Mouse (Mus musculus) central nervous system, embryonic 14 days (tissue): ENCODE results near the gene Sctr. TPM values are rescaled to one million over a fixed set of nuclear protein-coding genes. Genes with fewer than 3 reads are reported as not detected.

Source experiments
- polyA plus RNA-seq: library from polyadenylated mRNA; depleted of rRNA; stranded (reverse); fragments of >200 nt; gene quantifications from 2 replicates; pipeline ENCODE4 v1.2.3, GENCODE M21; 2012; rRNA removed

Gene Sctr
- 1.4 and 1.5 TPM in 2 replicates for polyA plus RNA-seq

DNA sequence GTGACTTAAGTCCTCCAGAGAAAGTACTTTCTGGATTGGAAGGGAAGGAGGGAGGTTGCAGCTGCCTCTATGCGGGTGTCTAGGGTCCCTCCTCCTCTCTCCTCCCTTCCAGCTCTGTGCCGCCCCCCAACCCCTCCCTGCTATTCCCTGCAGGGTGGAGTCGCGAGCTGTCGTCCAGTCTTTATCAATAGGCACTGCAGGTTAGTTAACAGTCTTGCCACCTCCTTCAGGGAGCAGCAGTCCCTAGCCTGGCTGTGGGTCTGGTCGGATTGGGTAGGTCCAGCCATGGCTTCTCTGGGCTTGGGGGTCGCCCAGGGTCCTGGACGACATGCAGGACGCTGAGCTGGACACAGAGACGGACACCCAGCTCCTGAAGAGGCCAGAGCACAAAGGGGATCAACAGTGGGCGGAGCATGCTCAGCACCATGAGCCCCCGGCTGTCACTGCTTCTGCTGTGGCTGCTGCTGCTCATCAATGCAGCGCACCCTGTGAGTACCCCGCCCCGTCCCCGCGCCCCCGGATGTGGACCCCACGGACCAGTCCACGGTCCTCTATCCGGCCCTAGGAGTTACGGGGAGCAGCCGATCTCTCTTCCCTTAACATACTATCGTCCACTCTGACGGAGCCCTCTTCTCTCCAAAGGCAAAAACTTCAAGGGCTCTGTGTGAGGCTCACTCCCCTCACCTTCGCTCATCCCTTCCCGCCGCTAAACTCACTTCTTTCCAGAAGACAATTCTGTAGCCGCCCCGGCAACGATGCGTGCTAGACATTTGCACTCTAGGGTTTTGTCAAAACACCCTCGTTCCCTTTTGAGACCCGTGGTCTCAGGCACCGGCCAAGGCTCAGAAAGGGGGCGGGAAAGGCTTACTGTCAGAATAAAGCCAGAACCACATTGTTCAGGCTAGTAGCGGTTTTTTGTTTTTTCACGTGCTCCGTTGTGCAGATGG is at the start of gene Sctr:
Gene Sctr (plus strand): TSS at position 51 of the 947 bp plus-strand sequence.

GRCm38 (mm10) chr1:119996798-119997581 is 9.7 kb upstream of the Sctr start, which contains the start of gene Cfap221:
TSS of gene Cfap221 (minus strand) at chr1:119997234.

GRCm38 (mm10) chr1:120073519-120074306 is 67.0 kb downstream of the Sctr start, which contains the start of gene Tmem37:
TSS of gene Tmem37 (minus strand) at chr1:120074074.

Other genes starting within 250 kb of the Sctr start
- 9.7 and 13.7 TPM in 2 replicates for gene Ptpn4, start 169.3 kb upstream of the Sctr start, polyA plus RNA-seq
- gene Tmem177, start 93.7 kb upstream of the Sctr start, polyA plus RNA-seq = 8.5 and 11.0 TPM in 2 replicates
- gene Cfap221, start 9.7 kb upstream of the Sctr start, polyA plus RNA-seq = 0.23 and 0.25 TPM in 2 replicates
- gene Tmem37, start 67.2 kb downstream of the Sctr start, polyA plus RNA-seq = 4.9 and 5.7 TPM in 2 replicates
- gene Dbi, start 114.2 kb downstream of the Sctr start, polyA plus RNA-seq = 576 and 763 TPM in 2 replicates
- gene 3110009E18Rik, start 114.3 kb downstream of the Sctr start, polyA plus RNA-seq = 12.4 and 16.4 TPM in 2 replicates